Mouse (Mus musculus): ENCODE results near the gene Slc4a8.

Slc4a8 gene

GRCm38 (mm10) chr15:100830682-100831081, 69.1 kb downstream of the Slc4a8 start:
- no peak for DNase-seq (ENCODE audit: low read depth, low spot score)

GRCm38 (mm10) chr15:100832144-100832543, 70.6 kb downstream of the Slc4a8 start:
- no peak for DNase-seq (ENCODE audit: low read depth, low spot score)

GRCm38 (mm10) chr15:100832784-100833183, 71.2 kb downstream of the Slc4a8 start:
- DNase-seq (ENCODE audit: low read depth, low spot score): no peak

DNA sequence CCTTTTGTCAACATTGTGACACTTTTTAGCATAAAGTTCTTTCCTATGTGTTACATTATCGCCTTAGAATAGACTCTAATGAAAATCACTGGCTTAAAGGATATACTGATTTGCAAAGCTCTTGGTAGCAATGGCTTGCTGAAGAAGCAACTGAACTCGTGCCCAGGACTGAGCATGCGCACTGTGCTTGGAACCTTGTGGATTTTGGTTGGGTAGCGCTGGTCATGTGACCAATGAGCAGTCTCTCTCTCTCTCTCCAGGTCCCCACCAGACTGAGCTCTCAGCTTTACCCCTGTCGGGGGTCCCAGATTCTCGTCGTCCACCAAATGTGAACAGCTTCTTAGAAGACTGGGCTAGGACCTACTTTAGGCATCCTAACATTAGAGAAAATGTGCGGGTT, 75.2 kb downstream of the Slc4a8 start:
- DNase-seq (ENCODE audit: low read depth, low spot score): no peak

- DNase-seq (ENCODE audit: low read depth, low spot score): no peak
Observed at GRCm38 (mm10) chr15:100838607-100839207, 77.2 kb downstream of the Slc4a8 start.

- no peak for DNase-seq (ENCODE audit: low read depth, low spot score)
Observed at GRCm38 (mm10) chr15:100844336-100844735, 82.8 kb downstream of the Slc4a8 start.

DNA sequence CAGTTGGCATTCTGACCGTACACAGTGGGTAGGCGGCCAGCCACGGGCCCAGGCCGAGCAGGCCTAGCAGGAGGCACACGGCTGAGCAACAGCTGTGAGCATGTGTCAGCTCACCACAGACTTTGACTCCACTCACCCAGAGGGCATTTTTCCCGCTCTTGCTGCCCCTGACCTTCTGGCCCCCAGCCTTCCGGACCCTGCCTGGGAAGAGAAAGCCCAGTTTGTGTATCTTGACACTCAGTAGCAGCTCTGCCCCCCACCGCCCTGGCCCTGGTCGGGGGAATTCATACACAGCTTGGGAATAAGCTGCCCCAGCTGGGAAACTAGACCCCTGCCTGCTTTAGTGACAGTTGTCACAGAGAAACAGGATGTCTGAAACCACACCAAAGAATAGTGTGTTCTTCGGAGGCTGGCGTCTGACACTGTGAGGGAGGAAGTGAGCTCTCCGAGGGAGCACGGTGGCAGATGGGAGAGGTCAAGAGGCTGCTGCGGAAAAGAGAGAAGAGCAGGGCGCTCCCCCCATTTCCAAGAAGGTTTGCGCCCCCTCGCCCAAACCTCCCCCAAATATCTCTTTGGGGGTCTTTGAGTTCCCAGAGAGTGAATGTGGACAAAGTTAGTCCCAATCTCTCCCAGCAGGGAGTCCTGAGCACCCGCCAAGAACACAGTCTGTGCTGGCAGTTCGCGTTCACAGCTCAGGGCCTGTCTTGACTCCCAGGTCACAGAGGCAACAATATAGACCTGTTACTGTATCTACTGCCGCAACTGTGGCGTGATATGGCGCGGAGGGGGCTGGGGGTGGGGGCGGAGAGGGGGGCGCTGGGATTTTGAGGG, 83.7 kb downstream of the Slc4a8 start:
- DNase-seq (ENCODE audit: low read depth, low spot score): no peak

DNA sequence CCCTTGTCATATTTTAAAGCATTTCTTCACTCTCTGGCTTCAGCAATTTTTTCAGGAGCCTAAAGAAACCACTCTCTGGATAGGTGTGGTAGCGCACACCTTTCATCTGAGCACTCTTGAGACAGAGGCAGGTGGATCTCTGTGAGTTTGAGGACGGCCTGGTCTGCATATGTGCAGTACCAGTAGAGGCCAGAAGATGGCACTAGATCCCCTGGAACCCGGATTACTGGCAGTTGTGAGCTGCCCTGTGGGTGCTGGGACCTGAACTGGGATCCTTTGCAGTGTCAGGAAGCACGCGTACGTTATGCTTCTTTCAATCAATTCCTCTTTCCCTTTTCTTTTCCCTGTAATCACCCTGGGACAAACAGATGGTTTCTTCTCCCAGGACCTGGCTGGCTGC, 85.6 kb downstream of the Slc4a8 start:
- DNase-seq (ENCODE audit: low read depth, low spot score): no peak

- no peak for DNase-seq (ENCODE audit: low read depth, low spot score)
Observed at GRCm38 (mm10) chr15:100857586-100857985, 96.0 kb downstream of the Slc4a8 start.

DNA sequence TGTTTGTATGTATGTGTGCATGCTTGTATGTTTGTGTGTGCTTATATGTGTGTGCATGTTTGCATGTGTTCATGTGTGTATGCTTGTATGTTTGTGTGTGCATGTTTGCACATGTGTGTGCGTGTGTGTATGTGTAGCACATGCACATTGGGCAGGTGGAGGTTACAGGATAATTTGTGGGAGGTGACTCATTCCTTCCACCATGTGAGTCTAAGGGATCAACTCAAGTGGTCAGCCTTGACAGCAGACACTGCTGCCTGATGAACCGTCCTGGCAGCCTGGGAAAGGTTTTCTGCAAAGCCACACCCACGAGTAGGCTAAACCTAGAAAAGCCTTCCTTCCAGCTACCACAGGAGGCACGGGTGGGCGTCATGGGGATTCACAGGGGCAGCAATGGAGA, 99.3 kb downstream of the Slc4a8 start:
- DNase-seq (ENCODE audit: low read depth, low spot score): no peak

DNA sequence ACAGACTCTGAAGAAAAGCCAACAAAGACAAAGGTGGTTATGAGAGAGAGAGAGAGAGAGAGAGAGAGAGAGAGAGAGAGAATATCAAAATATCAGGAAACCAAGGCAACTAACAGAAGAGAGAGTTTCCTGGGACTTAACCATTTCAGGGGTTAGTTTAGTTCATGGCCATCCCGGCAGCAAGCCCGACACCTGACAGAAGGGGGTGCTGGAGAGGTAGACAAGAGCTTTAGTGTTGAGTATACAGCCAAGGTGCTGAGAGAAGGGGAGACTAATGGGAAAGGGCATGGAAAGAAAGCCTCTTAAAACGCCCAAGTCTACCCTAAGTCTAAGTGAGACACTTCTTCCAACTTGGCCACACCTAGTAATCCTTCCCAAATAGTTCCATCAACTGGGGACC, 104.0 kb downstream of the Slc4a8 start:
- no peak for DNase-seq (ENCODE audit: low read depth, low spot score)

- DNase-seq (ENCODE audit: low read depth, low spot score): no peak
Observed at GRCm38 (mm10) chr15:100869558-100869957, 108.0 kb downstream of the Slc4a8 start, which contains the start of gene Scn8a. Gene Scn8a (plus strand): TSS chr15:100869858.

GRCm38 (mm10) chr15:100870001-100870774, 108.6 kb downstream of the Slc4a8 start:
- no peak for DNase-seq (ENCODE audit: low read depth, low spot score)

DNA sequence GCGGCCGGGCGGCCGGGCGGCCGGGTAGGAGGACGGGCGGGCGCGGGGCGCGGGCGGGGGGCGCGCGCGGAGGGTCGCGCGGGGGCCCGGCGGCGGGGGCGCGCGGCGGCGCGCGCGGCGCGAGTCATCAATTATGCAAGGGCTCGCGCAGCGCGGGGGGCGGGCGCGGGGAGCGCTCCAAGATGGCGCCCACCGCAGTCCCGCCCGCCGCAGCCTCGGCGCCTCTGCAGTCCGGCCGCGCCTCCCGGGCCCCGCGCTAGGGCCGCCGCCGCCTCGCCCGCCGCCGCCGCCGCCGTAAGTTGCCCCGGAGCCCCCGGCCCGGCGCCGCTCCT, 109.2 kb downstream of the Slc4a8 start:
- peak; percentile 56 for DNase-seq (ENCODE audit: low read depth, low spot score)

DNA sequence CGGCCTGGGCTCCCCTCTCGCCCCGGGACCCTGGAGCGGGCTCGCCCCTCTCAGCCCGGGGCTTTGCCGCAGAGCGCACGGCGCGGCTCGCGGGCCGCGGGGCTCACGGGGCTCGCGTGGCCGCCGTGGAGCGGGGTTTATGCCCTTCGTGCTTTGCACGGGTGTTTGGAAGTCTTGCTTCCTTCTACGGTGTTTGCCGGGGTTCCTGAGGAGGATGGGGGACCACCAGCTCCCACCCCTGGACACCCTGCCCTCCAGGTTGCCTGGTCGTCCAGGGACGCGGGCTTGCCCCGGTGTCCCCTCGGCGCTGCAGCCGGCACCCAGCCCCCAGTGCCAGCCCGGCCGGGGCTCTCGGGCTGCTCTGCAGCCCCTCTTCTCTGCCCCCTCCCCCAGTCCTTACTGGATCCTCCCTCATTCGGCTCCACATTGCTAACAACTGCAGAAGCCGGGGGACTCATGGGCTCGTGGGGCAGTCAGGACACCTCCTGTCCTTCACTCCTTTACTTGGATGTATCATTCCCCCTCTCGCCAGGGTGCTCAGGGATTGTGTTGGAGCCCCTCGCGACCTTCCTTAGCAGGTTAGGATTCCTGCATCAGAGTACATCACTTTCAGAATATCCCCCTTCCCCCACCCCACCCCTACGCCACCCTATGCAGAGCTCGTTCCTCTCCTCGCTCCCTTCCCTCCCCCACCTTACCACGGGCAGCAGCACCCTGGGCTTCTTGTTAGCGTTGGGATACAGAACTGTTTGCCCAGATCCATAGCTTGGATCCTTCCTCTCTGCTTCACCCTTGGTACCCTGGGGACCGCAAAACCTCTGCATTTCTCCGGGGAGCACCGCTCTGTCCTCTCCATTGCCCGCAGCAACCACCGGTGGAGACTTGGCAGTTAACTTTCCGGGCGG, 109.8 kb downstream of the Slc4a8 start:
- DNase-seq (ENCODE audit: low read depth, low spot score): no peak

- no peak for DNase-seq (ENCODE audit: low read depth, low spot score)
Observed at GRCm38 (mm10) chr15:100873155-100873554, 111.6 kb downstream of the Slc4a8 start.
